Mouse (Mus musculus) kidney, postnatal 0 days (tissue): ENCODE measurements around the gene Lrrc4c. TPM values are rescaled to one million over a fixed set of nuclear protein-coding genes. Genes with fewer than 3 reads are reported as not detected.

Source experiments
- ATAC-seq: fragments of 200-750 bp; cut with Nextera tagmentation; replicated peaks from 2 replicates; pipeline ENCODE4 v1.8.0; 2017; ENCODE audit warnings: low read depth, moderate number of reproducible peaks, moderate TSS enrichment, moderate library complexity; ENCODE audit not compliant: low FRiP score
- DNase-seq: peaks from one replicate; pipeline ENCODE4 v3.0.0-alpha.2; 2016; ENCODE audit warnings: low spot score
- H3K27ac ChIP-seq: fragments of 300-500 bp; sonication (generic); 2 replicates; pipeline ENCODE4 v1.5.1; 2014; ENCODE audit warnings: mild to moderate bottlenecking
- H3K27me3 ChIP-seq: fragments of 300-500 bp; sonication (generic); 2 replicates; pipeline ENCODE4 v1.6.1; 2014; ENCODE audit warnings: low read length, mixed read lengths; ENCODE audit not compliant: insufficient read depth
- H3K36me3 ChIP-seq: fragments of 300-500 bp; sonication (generic); 2 replicates; pipeline ENCODE4 v1.6.1; 2014; ENCODE audit warnings: low read length, mixed read lengths; ENCODE audit not compliant: insufficient read depth
- H3K4me1 ChIP-seq: fragments of 300-500 bp; sonication (generic); replicated peaks from 2 replicates; pipeline ENCODE4 v1.6.1; 2014; ENCODE audit warnings: antibody characterized with exemption, low read length, mixed read lengths; ENCODE audit not compliant: insufficient read depth
- H3K4me2 ChIP-seq: fragments of 300-500 bp; sonication (generic); 2 replicates; pipeline ENCODE4 v1.6.1; 2014; ENCODE audit warnings: mild to moderate bottlenecking, low read length, moderate library complexity, mixed read lengths
- H3K4me3 ChIP-seq: fragments of 300-500 bp; sonication (generic); replicated peaks from 2 replicates; pipeline ENCODE4 v1.5.1; 2014; ENCODE audit warnings: low read depth, low read length
- H3K9ac ChIP-seq: fragments of 300-500 bp; sonication (generic); 2 replicates; pipeline ENCODE4 v1.6.1; 2014; ENCODE audit warnings: low read depth, low read length
- H3K9me3 ChIP-seq: fragments of 300-500 bp; sonication (generic); replicated peaks from 2 replicates; pipeline ENCODE4 v1.6.1; 2016; ENCODE audit warnings: low read length, inconsistent platforms, mixed read lengths
- CTCF ChIP-seq: IDR thresholded peaks from 2 replicates; pipeline ENCODE4 v1.5.1; 2016; ENCODE audit warnings: antibody characterized with exemption, low read depth, mild to moderate bottlenecking, moderate library complexity
- WGBS: fragments of 180-500 bp; shearing (Covaris S2); extraction: QIAGEN DNeasy Blood & Tissue Kit; methylation state at CpG from one replicate; pipeline ENCODE4 v1.1.7; 2014; 5-methylcytosine and 5-hydroxymethylcytosine counted together
- polyA plus RNA-seq: library from polyadenylated mRNA; unstranded; fragments of >200 nt; fragmentation: Nextera tagmentation; extraction: Ambion mirVana; gene quantifications from 2 replicates; pipeline ENCODE4 v1.2.1, GENCODE M21; 2015

Gene Lrrc4c
- polyA plus RNA-seq, 1 experiment from 2014 or later = 1.2 TPM

DNA sequence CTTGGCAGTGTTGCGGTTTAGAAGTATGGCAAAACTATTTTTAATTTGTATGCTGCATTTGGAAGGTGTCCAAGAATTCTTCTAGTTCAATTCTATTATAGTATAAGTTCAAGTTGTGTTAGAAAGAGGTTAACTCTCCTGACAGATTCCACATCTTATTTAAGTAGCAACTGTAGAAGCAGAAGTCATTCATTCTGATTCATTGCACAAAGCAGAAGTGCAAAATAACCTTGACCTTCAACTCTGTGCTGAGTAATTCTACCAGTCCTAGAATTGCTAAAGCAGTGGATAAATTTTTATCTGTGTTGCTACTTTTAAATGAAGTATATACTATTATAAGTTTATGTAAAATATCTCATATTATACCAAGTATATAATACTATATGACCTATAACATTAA lies 916.1 kb downstream of the Lrrc4c start:
- no peak for TF ChIP-seq CTCF
- DNase-seq (peak; percentile 30), ATAC-seq (no peak)
- Histone ChIP-seq H3K4me2 (no peak overlapping the region), H3K4me3 (no peak overlapping the region), H3K9me3 (no peaks in the 10 kb centered on the region), H3K4me1 (no peaks in the 10 kb centered on the region), H3K27ac (no peak overlapping the region), H3K27me3 (no peaks in the 10 kb centered on the region), H3K9ac (no peak overlapping the region), H3K36me3 (no peaks in the 10 kb centered on the region)
- WGBS = 53% methylated on average over 1 of the region's 1 CpGs

DNA sequence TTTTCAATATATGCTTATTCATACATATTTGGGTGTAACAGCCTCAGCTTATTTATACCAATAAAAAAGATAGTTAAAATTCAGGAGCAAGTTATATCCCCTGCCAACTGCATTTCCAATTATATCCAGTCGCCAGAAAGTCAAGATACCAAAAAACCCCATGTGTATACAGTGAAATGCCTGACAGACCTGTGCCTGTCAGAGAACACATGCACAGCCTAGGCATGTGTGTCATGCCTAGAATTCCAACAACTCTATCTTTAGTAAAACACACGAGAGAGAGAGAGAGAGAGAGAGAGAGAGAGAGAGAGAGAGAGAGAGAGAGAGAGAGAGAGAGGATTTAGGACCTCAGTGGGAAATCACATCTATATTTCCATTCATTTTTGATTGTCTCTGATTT lies 956.7 kb downstream of the Lrrc4c start:
- Histone ChIP-seq H3K9me3 (no peaks in the 10 kb centered on the region), H3K4me2 (no peak overlapping the region), H3K27ac (no peak overlapping the region), H3K9ac (no peak overlapping the region), H3K4me3 (no peak overlapping the region), H3K4me1 (no peaks in the 10 kb centered on the region), H3K27me3 (no peaks in the 10 kb centered on the region), H3K36me3 (no peaks in the 10 kb centered on the region)
- WGBS = 75% methylated on average over 2 of the region's 2 CpGs
- DNase-seq = no peak
- TF ChIP-seq CTCF = no peak
- no peak for ATAC-seq

DNA sequence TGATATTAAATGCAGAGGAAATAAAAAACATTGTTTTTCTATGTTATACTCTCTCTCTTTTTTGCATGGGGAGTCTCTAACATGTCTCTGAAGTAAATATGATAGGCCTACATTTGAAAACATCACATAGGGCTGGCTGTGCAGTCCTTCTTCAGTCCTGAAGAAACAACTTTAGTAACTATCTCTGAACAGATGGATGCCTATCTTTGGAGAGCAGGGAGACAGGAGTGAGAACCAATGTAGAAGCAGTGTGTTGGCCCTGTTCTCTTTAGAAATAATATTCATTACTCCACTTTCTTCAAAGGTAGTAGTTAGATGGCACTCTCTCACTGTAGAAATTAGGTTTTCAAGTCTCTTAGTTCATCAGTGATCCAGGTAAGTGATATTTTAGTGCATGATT lies 967.0 kb downstream of the Lrrc4c start:
- Histone ChIP-seq H3K4me3 (no peak overlapping the region), H3K4me1 (no peaks in the 10 kb centered on the region), H3K9ac (no peak overlapping the region), H3K36me3 (no peaks in the 10 kb centered on the region), H3K4me2 (no peak overlapping the region), H3K9me3 (no peaks in the 10 kb centered on the region), H3K27me3 (no peaks in the 10 kb centered on the region), H3K27ac (no peak overlapping the region)
- ATAC-seq (no peak), DNase-seq (no peak)
- no peak for TF ChIP-seq CTCF

DNA sequence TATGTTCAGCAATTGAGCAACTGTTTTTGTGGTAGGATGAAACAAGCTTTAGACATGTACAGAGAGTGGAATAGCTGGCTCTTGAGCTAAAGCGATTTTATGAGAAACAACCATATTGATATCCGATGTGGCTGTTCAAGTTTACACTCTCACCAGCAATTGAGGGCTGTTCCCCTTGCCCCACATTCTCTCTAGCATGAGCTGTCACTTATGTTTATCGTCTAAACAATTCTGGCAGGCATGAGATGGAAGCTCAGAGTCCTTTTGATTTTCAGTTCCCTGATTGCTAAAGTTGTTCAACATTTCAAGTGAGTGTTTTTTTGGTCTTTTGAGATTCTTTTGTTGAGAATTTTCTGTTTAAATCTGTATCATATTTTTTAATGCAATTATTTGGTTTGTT lies 976.2 kb downstream of the Lrrc4c start:
- no peak overlapping the region for H3K27ac ChIP-seq
- no peak overlapping the region for H3K9ac ChIP-seq
- no peak for ATAC-seq
- H3K4me3 ChIP-seq = no peak overlapping the region
- no peak for DNase-seq
- TF ChIP-seq CTCF = no peak
- no peaks in the 10 kb centered on the region for H3K36me3 ChIP-seq
- no peaks in the 10 kb centered on the region for H3K4me1 ChIP-seq
- no peaks in the 10 kb centered on the region for H3K9me3 ChIP-seq
- no peaks in the 10 kb centered on the region for H3K27me3 ChIP-seq
- H3K4me2 ChIP-seq = no peak overlapping the region
- WGBS = 83% methylated on average over 3 of the region's 3 CpGs

DNA sequence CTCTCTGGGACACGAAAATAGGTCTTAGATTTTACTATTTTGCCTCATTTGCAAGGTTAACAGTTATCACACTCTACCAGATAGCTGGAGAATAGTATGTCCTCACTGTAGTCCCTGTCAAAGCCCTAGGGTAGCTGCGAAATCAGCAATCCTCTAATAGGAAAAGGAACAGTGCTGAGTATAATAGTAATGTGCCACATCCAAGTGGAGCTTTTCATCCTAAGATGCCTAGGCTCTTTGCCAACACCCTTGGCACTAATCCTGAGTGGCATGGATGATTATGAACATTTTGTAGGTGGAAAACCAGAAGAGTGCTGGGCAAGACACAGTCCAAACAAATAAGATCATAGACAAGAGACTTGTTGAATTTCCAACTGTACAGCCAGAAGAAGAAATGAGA lies 981.7 kb downstream of the Lrrc4c start:
- H3K27ac ChIP-seq = no peak overlapping the region
- H3K4me3 ChIP-seq = no peak overlapping the region
- H3K4me2 ChIP-seq = no peak overlapping the region
- no peaks in the 10 kb centered on the region for H3K4me1 ChIP-seq
- ATAC-seq (no peak), DNase-seq (no peak)
- H3K27me3 ChIP-seq = no peaks in the 10 kb centered on the region
- TF ChIP-seq CTCF = no peak
- H3K9me3 ChIP-seq = no peaks in the 10 kb centered on the region
- WGBS = 82% methylated on average over 2 of the region's 2 CpGs
- no peak overlapping the region for H3K9ac ChIP-seq
- no peaks in the 10 kb centered on the region for H3K36me3 ChIP-seq

DNA sequence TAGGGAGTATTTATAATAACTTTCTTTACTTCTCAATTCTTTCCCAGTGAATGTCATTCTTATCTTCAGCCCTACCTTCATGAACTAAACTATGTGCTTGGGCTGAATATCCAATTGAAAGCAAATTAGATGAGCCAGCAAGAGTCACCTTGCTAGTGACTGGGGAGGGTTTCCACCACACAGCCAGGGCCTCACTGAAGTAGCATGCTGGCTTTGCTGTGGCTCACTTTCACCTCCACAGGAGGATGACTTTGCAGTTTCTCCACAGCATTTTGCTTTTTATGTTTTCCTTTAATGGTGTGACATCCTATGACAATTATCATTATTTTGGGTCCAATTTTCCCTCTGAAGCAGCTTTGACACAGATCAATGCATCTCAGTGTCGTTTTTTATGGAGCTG lies 1000.0 kb downstream of the Lrrc4c start:
- no peak for ATAC-seq
- Histone ChIP-seq H3K4me1 (no peaks in the 10 kb centered on the region), H3K4me3 (no peak overlapping the region), H3K27ac (no peak overlapping the region), H3K4me2 (no peak overlapping the region), H3K9me3 (no peaks in the 10 kb centered on the region), H3K9ac (no peak overlapping the region), H3K36me3 (no peaks in the 10 kb centered on the region), H3K27me3 (no peaks in the 10 kb centered on the region)
- no peak for TF ChIP-seq CTCF
- DNase-seq = no peak
- WGBS = 55% methylated on average over 1 of the region's 1 CpGs

DNA sequence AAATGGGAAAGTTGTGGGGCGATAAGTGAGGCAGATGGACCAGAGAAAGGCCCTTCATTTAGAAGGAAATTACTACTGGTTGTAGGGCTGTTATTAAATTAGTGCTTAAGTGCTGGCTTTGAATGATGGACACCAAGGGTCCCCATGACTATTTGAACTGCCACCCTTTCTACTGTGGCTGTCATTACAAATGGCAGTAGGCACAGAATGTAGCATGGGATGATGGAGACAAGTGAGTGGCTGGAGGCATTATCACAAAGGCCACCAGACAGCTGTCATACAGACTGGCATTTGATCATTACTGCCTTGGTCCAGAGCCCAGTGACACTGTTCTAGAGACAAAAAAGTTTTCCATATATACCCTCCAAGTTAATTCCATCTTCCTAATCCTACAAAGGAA lies 1000.6 kb downstream of the Lrrc4c start:
- H3K36me3 ChIP-seq = no peaks in the 10 kb centered on the region
- no peak for DNase-seq
- 94% methylated on average over 1 of the region's 1 CpGs for WGBS

More for the DNA sequence above, 1000.6 kb downstream of the Lrrc4c start:
- H3K27me3 ChIP-seq = no peaks in the 10 kb centered on the region
- no peak for ATAC-seq
- no peak for TF ChIP-seq CTCF
- H3K27ac ChIP-seq = no peak overlapping the region
- H3K4me3 ChIP-seq = no peak overlapping the region
- H3K9me3 ChIP-seq = no peaks in the 10 kb centered on the region
- no peak overlapping the region for H3K4me2 ChIP-seq
- H3K9ac ChIP-seq = no peak overlapping the region
- no peaks in the 10 kb centered on the region for H3K4me1 ChIP-seq
